Mouse (Mus musculus): ENCODE results near the gene Rgs19. TPM values are rescaled to one million over a fixed set of nuclear protein-coding genes. Genes with fewer than 3 reads are reported as not detected.

Rgs19 gene
- total RNA-seq, 2 experiments from 2014 or later = 29.4 to 130 TPM

GRCm38 (mm10) chr2:181685686-181686085 is 8.1 kb downstream of the Rgs19 start:
- no peak for ATAC-seq (replicated peaks; ENCODE audit: low FRiP score, poor library complexity, severe bottlenecking)

GRCm38 (mm10) chr2:181684713-181685112 is 9.1 kb downstream of the Rgs19 start:
- ATAC-seq (replicated peaks; ENCODE audit: low FRiP score, poor library complexity, severe bottlenecking) = no peak

GRCm38 (mm10) chr2:181683381-181683780 is 10.4 kb downstream of the Rgs19 start:
- ATAC-seq (replicated peaks; ENCODE audit: low FRiP score, poor library complexity, severe bottlenecking) = no peak

- ATAC-seq (replicated peaks; ENCODE audit: low FRiP score, poor library complexity, severe bottlenecking) = no peak
Observed at GRCm38 (mm10) chr2:181681978-181682377, 11.8 kb downstream of the Rgs19 start.

DNA sequence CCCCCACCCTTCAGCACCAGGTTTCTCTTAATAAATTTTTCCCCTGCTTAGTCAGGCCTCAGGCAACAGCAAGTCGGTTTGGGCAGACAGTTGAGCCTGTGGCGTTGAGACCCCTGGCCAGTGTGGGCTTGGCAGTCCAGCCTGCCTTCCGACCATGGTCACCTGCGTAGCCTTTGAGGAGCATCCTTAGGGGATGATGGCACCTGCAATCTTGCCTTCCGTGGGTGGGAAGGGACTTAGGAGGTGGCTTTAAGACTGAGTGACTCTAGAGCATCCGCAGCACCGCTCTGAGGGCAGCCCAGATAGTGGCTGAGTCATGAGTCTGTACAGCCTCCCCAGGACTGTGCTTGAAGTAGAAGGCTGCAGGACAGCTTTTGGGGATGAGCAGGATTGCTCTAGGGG is 13.1 kb downstream of the Rgs19 start:
- ATAC-seq (replicated peaks; ENCODE audit: low FRiP score, poor library complexity, severe bottlenecking) = no peak

DNA sequence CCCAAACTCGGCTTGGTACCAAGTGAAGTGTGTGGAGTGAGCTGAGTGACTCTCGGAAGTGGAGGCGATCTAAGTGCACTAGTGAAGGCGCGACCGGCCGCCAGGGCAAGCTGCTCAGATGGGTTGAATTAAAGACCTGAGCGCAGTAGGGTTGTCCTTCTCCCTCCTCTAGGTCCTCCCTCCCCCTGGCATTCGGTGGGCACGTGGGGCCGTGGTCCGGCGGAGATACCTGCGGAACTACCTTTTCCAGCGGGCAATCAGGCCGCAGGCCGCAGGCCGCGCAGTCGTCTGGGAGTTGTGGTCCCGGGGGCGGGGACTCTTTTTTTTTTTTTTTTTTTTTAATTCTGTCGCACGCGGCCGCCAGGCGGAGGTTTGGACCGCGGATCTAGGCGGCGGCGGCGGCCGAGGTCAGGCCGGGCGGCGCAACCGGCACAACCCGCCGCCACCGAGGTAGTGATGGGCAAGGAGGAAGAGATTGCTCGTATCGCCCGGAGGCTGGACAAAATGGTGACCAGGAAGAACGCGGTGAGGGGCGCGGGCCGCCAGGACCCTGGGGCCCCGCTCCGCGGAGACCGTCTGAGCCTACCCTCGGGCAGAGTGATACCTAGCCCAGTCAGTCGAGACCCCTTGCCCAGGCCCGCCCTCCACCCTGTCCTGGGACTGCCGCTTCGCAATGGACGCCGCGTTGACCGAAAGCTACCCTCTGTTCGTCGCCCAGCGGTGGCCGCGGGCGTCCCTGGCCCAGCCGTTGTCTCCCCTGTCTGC is 13.6 kb downstream of the Rgs19 start, which contains the start of gene Tcea2:
TSS of gene Tcea2 (plus strand) at position 360 of the 765 bp plus-strand sequence.
- no peak for ATAC-seq (replicated peaks; ENCODE audit: low FRiP score, poor library complexity, severe bottlenecking)

GRCm38 (mm10) chr2:181678780-181679179 is 15.0 kb downstream of the Rgs19 start:
- ATAC-seq (replicated peaks; ENCODE audit: low FRiP score, poor library complexity, severe bottlenecking) = peak; percentile 44; the same call in 1 of the 2 replicates

DNA sequence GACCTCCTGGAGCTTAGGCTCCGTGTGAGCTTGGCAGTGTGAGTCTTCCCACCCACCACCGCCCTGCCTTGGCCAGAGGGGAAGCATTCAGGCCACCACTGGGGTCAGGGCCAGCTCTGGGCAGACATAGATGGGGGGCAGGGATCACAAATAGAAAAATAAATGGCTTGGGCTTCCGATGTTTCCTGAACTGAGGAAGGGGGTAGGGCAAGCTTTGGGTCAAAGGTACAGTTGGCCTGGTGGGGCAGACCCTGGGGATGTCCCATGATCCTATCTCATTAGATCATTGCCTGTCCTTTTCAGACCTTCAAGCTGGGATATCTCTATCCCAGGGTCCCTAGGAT is 16.1 kb downstream of the Rgs19 start:
- no peak for ATAC-seq (replicated peaks; ENCODE audit: low FRiP score, poor library complexity, severe bottlenecking)

GRCm38 (mm10) chr2:181677096-181677754 is 16.6 kb downstream of the Rgs19 start:
- ATAC-seq (replicated peaks; ENCODE audit: low FRiP score, poor library complexity, severe bottlenecking) = no peak

- no peak for ATAC-seq (replicated peaks; ENCODE audit: low FRiP score, poor library complexity, severe bottlenecking)
Observed at GRCm38 (mm10) chr2:181676424-181676823, 17.4 kb downstream of the Rgs19 start.

GRCm38 (mm10) chr2:181675454-181675853 is 18.3 kb downstream of the Rgs19 start:
- ATAC-seq (replicated peaks; ENCODE audit: low FRiP score, poor library complexity, severe bottlenecking) = no peak

- ATAC-seq (replicated peaks; ENCODE audit: low FRiP score, poor library complexity, severe bottlenecking) = no peak
Observed at GRCm38 (mm10) chr2:181674934-181675333, 18.8 kb downstream of the Rgs19 start.

DNA sequence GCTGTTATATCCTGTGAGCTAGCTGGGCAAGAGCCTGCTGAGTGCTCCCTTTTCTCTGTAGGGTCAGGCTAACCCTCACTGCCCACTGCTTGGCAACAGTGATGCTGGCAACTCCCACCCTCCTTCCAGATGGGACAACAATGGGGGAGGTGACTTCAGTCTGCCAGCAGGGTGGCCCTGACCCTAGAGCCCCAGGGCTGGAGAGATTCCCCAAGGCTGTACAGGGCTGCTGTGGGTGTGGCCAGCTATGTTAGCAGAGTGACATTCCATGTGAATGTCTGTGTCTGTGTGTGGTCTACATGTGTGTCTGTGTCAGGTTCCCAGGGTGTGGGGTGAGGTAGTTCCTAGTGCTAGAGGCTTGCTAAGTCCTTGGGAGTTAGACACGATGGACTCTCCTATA is 20.3 kb downstream of the Rgs19 start:
- ATAC-seq (replicated peaks; ENCODE audit: low FRiP score, poor library complexity, severe bottlenecking) = no peak

- ATAC-seq (replicated peaks; ENCODE audit: low FRiP score, poor library complexity, severe bottlenecking) = no peak
Observed at GRCm38 (mm10) chr2:181671984-181672383, 21.8 kb downstream of the Rgs19 start.

DNA sequence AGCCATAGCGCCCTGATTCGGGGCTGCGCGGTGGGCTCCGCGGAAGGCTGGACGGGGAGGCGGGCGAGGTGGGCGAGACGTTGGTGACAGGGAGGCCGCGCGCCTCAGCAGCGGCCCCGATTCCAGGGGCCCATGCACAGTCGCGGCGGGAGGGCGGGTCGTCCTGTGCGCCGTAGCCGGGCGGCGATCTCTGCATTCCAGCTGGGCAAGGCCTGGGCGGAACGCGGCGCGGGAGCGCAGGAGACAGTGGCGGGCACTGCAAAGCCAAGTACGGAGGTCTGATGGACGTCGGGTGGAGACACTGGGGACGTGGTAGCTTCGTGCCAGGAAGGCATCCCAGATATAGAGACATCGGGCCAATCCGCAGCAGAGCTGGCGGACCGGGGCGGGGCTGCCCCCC is 22.5 kb downstream of the Rgs19 start, which contains the start of gene Sox18:
TSS of gene Sox18 (minus strand) at position 315 of the 400 bp plus-strand sequence.
- ATAC-seq (replicated peaks; ENCODE audit: low FRiP score, poor library complexity, severe bottlenecking) = no peak

GRCm38 (mm10) chr2:181670913-181671311 is 22.9 kb downstream of the Rgs19 start:
- no peak for ATAC-seq (replicated peaks; ENCODE audit: low FRiP score, poor library complexity, severe bottlenecking)

DNA sequence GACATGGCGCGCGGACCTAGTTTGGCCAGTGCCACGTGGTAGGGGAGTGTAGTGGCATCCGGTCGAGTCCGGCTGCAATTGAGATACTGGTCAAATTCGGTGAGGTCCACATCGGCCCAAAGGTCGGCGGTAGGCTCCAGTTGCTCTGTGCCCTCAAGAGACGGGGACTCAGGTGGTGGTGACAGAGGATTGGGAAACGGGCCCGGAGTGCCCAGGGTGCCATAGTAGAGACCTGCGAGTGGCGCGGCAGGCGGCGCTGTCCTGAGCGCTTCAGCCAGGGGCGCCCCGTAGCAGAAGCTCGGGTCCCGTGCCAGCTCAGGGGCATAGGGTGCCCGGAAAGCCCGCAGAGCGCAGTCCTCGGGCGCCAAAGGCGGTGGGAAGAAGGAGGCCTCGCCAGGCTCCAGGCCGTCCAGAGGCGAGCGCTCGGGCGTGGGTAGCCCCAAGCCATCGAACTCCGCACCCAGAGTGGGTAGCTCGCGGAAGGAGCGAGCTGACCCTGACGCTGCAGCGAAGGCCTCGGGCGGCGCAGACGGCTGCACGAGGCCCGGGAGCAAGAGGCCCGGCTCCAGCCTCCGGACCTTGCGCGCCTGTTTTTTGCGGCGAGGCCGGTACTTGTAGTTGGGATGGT is 23.4 kb downstream of the Rgs19 start:
- ATAC-seq (replicated peaks; ENCODE audit: low FRiP score, poor library complexity, severe bottlenecking) = no peak

DNA sequence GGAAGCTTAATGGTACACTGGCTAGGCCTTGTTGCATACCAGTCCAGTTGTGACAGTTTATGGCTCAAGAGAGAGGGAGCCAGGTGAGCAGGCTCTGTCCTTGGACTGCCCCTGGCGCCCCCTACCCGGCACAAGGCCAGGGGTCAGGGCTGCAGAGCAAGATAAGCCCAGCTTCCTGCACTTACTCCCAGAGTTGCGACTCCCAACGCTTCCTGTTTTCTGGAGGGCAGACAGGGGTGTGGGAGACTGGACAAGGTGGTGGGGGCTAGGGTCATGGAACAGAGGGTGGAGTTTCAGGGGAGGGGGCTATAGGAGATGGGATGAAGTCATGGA is 30.5 kb downstream of the Rgs19 start:
- ATAC-seq (replicated peaks; ENCODE audit: low FRiP score, poor library complexity, severe bottlenecking) = no peak

DNA sequence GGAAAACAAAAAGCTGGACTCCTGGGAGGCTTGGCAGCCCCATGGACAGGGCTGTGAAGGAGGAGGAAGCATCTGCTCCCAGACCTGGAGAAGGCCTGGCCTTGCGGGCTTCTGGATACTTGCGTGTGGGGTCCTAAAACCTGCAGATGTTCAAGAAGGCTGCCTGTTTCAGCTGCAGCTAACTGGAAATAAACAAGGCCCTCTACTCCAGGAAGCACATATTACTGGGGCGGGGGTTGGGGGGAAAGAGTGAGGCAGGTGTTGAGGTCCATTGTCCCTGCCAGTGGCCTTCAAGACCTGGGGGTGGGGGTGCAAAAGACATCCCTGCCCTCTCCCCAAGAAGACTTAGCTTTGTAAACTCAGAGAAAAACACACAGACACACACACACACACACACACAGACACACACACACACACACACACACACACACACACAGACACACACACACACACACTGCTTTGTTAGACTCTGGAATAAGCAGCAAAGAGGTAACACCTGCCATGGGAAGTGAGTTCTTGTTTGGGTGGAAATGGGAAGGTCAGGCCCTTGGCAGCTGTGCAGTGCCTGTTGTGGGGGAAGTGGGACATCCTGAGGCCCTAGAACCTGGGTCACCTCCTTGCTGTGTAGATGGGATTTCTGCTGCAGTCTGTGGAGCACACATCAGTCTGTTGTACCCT is 31.0 kb downstream of the Rgs19 start:
- ATAC-seq (replicated peaks; ENCODE audit: low FRiP score, poor library complexity, severe bottlenecking) = no peak

GRCm38 (mm10) chr2:181659609-181660055 is 34.1 kb downstream of the Rgs19 start:
- peak; percentile 40; the same call in 1 of the 2 replicates for ATAC-seq (replicated peaks; ENCODE audit: low FRiP score, poor library complexity, severe bottlenecking)
